Mouse (Mus musculus) Patski (cell line): ENCODE measurements at regions not wholly inside any gene's neighbourhood (a gene's known extent, or its start where the extent isn't known, plus 50 kb on each side); places are given as distances from the start of the nearest gene placed in this dataset.

Experiments
- ATAC-seq: fragments of 100-300 bp; one replicate; pipeline ENCODE4 v1.8.0; 2021
- CTCF ChIA-PET: fragments of 350-600 bp; sonication (Branson Sonifier 250); formaldehyde crosslinking; loops from one replicate; lab custom pipeline; 2022; ENCODE audit warnings: inconsistent platforms; lab: Charles Lee
- POLR2A ChIA-PET: fragments of 350-600 bp; sonication (Branson Sonifier 250); formaldehyde crosslinking; loops from one replicate; lab custom pipeline; 2022; ENCODE audit warnings: antibody characterized with exemption, inconsistent platforms; lab: Charles Lee
- DNase-seq: peaks from one replicate; pipeline ENCODE4 v3.0.0-alpha.2; 2011; ENCODE audit warnings: low read depth, low spot score
- H3K27me3 ChIP-seq: fragments of 371-371 bp; one replicate; pipeline ENCODE4 v1.5.1; 2021
- CTCF ChIP-seq: fragments of 100-300 bp; IDR thresholded peaks from one replicate; pipeline ENCODE4 v1.5.1; 2021
- in situ Hi-C: fragments of 300-500 bp; cut with MboI; formaldehyde crosslinking; loops from 3 replicates; pipeline ENCODE4 v1.11.1; 2018; ENCODE audit warnings: low pct_unique_long_range_greater_than_20kb, mixed read lengths

- H3K27me3 ChIP-seq: peaks cover 2% of the 10 kb centered on the region
- TF ChIP-seq CTCF: no peak
- ChIA-PET POLR2A (no interaction called here), CTCF (no interaction called here)
- no peak for ATAC-seq
- in situ Hi-C loops: no loop called here
- no peak for DNase-seq
Measured at GRCm38 (mm10) chr15:86721131-86721530, 506.9 kb downstream of the Tbc1d22a start.

- H3K27me3 ChIP-seq: peaks cover 18% of the 10 kb centered on the region
- CTCF ChIA-PET: no interaction called here
- in situ Hi-C loops: no loop called here
- POLR2A ChIA-PET: no interaction called here
- no peak for TF ChIP-seq CTCF
- ATAC-seq (no peak), DNase-seq (no peak)
Measured at GRCm38 (mm10) chr15:86737945-86738344, 523.7 kb downstream of the Tbc1d22a start.

- ChIA-PET POLR2A (no interaction called here), CTCF (no interaction called here)
- in situ Hi-C loops: no loop called here
- peaks cover 18% of the 10 kb centered on the region for H3K27me3 ChIP-seq
- DNase-seq (no peak), ATAC-seq (no peak)
- TF ChIP-seq CTCF: no peak
Measured at GRCm38 (mm10) chr15:86738356-86738755, 524.1 kb downstream of the Tbc1d22a start.

GRCm38 (mm10) chr15:86738776-86739175 lies 524.5 kb downstream of the Tbc1d22a start:
- DNase-seq (no peak), ATAC-seq (no peak)
- TF ChIP-seq CTCF: no peak
- POLR2A ChIA-PET: no interaction called here
- CTCF ChIA-PET: no interaction called here
- H3K27me3 ChIP-seq: peaks cover 18% of the 10 kb centered on the region
- in situ Hi-C loops: no loop called here

- DNase-seq (no peak), ATAC-seq (no peak)
- ChIA-PET CTCF (no interaction called here), POLR2A (no interaction called here)
- H3K27me3 ChIP-seq: peaks cover 8% of the 10 kb centered on the region
- in situ Hi-C loops: no loop called here
- TF ChIP-seq CTCF: no peak
Measured at GRCm38 (mm10) chr15:86751436-86752136, 537.3 kb downstream of the Tbc1d22a start.

- ATAC-seq: no peak
- POLR2A ChIA-PET: no interaction called here
- no peak for TF ChIP-seq CTCF
- CTCF ChIA-PET: no interaction called here
- no peak for DNase-seq
- in situ Hi-C loops: no loop called here
- H3K27me3 ChIP-seq: no peaks in the 10 kb centered on the region
Measured at GRCm38 (mm10) chr15:86763581-86764375, 549.5 kb downstream of the Tbc1d22a start.

- in situ Hi-C loops: no loop called here
- no peak for TF ChIP-seq CTCF
- CTCF ChIA-PET: no interaction called here
- POLR2A ChIA-PET: no interaction called here
- ATAC-seq (no peak), DNase-seq (no peak)
- H3K27me3 ChIP-seq: no peaks in the 10 kb centered on the region
Measured at GRCm38 (mm10) chr15:86767623-86768022, 553.4 kb downstream of the Tbc1d22a start.

GRCm38 (mm10) chr15:86773041-86773440 lies 558.8 kb downstream of the Tbc1d22a start:
- DNase-seq: no peak
- H3K27me3 ChIP-seq: peaks cover 3% of the 10 kb centered on the region
- ATAC-seq: no peak
- POLR2A ChIA-PET: no interaction called here
- in situ Hi-C loops: no loop called here
- TF ChIP-seq CTCF: no peak
- CTCF ChIA-PET: no interaction called here

- peaks cover 6% of the 10 kb centered on the region for H3K27me3 ChIP-seq
- DNase-seq (no peak), ATAC-seq (no peak)
- no peak for TF ChIP-seq CTCF
- in situ Hi-C loops: no loop called here
- ChIA-PET CTCF (no interaction called here), POLR2A (no interaction called here)
Measured at GRCm38 (mm10) chr15:86777998-86778397, 563.7 kb downstream of the Tbc1d22a start.

- ChIA-PET POLR2A (no interaction called here), CTCF (no interaction called here)
- ATAC-seq: no peak
- no peak for TF ChIP-seq CTCF
- in situ Hi-C loops: no loop called here
- DNase-seq: no peak
- H3K27me3 ChIP-seq: peaks cover 3% of the 10 kb centered on the region
Measured at GRCm38 (mm10) chr15:86781160-86781559, 566.9 kb downstream of the Tbc1d22a start.

GRCm38 (mm10) chr15:86794716-86795115 lies 580.5 kb downstream of the Tbc1d22a start:
- ATAC-seq (no peak), DNase-seq (no peak)

More at GRCm38 (mm10) chr15:86794716-86795115, 580.5 kb downstream of the Tbc1d22a start:
- ChIA-PET POLR2A (no interaction called here), CTCF (no interaction called here)
- no peaks in the 10 kb centered on the region for H3K27me3 ChIP-seq
- in situ Hi-C loops: no loop called here
- no peak for TF ChIP-seq CTCF
